Mouse (Mus musculus) MEL (cell line): Measurements from ENCODE around the gene Khdrbs2. TPM values are rescaled to one million over a fixed set of nuclear protein-coding genes. Genes with fewer than 3 reads are reported as not detected.

Experiments
- DNase-seq: peaks from one replicate; pipeline ENCODE4 v3.0.0; 2011; ENCODE audit warnings: low read depth, low spot score
- H3K27ac ChIP-seq: 2 replicates; pipeline ENCODE4 v1.5.1; 2012; ENCODE audit warnings: low read depth, mild to moderate bottlenecking, control low read depth, low read length, moderate library complexity; ENCODE audit not compliant: control insufficient read depth
- H3K27me3 ChIP-seq, 2 experiments: fragments of 150-350 bp in 1 of 2; sonication (generic) in 1 of 2; 2 replicates each; pipeline ENCODE4 v1.6.1; 2012; ENCODE audit warnings: low read length in 2 of 2, mild to moderate bottlenecking in 2 of 2, improper control_type of control experiment in 1 of 2, moderate library complexity in 1 of 2; ENCODE audit not compliant: insufficient read depth in 2 of 2, control insufficient read depth in 1 of 2
- H3K36me3 ChIP-seq, 2 experiments: 2 replicates each; pipeline ENCODE4 v1.6.1; 2012 to 2014; ENCODE audit warnings: low read length in 2 of 2, improper control_type of control experiment in 1 of 2, inconsistent platforms in 1 of 2, mild to moderate bottlenecking in 1 of 2; ENCODE audit not compliant: insufficient read depth in 2 of 2, control insufficient read depth in 1 of 2
- H3K4me1 ChIP-seq, 2 experiments: fragments of 150-350 bp in 1 of 2; sonication (generic) in 1 of 2; 2 replicates each; pipeline ENCODE4 v1.6.1; 2012; ENCODE audit warnings: low read length in 2 of 2, improper control_type of control experiment in 1 of 2, mild to moderate bottlenecking in 1 of 2; ENCODE audit not compliant: insufficient read depth in 2 of 2, control insufficient read depth in 1 of 2
- H3K4me3 ChIP-seq, 2 experiments: fragments of 150-350 bp in 1 of 2; sonication (generic) in 1 of 2; 2 replicates each; pipeline ENCODE4 v1.5.1; 2012; ENCODE audit warnings: low read depth in 2 of 2, low read length in 2 of 2, mild to moderate bottlenecking in 2 of 2, moderate library complexity in 2 of 2, control low read depth in 1 of 2, improper control_type of control experiment in 1 of 2; ENCODE audit not compliant: control insufficient read depth in 1 of 2, insufficient read depth in 1 of 2
- H3K79me2 ChIP-seq: 2 replicates; pipeline ENCODE4 v1.6.1; 2012; ENCODE audit warnings: mild to moderate bottlenecking, low read length, moderate library complexity; ENCODE audit not compliant: control insufficient read depth, poor library complexity, insufficient read depth
- H3K9ac ChIP-seq: 2 replicates; pipeline ENCODE4 v1.6.1; 2012; ENCODE audit warnings: low read depth, mild to moderate bottlenecking, control low read depth, low read length, moderate library complexity; ENCODE audit not compliant: control insufficient read depth, poor library complexity, severe bottlenecking
- H3K9me3 ChIP-seq: fragments of 150-350 bp; sonication (generic); replicated peaks from 2 replicates; pipeline ENCODE4 v1.6.1; 2012; ENCODE audit warnings: mild to moderate bottlenecking, low read length, improper control_type of control experiment, moderate library complexity; ENCODE audit not compliant: insufficient read depth
- CTCF ChIP-seq, 3 experiments: IDR thresholded peaks in 2 of 3; conservative IDR thresholded peaks in 1 of 3; 2 replicates each; pipeline ENCODE4 v1.5.1; 2011 to 2012; ENCODE audit warnings: low read length in 3 of 3, low read depth in 2 of 3, mild to moderate bottlenecking in 2 of 3, improper control_type of control experiment in 1 of 3, inconsistent platforms in 1 of 3, mixed read lengths in 1 of 3, moderate library complexity in 1 of 3; ENCODE audit not compliant: control insufficient read depth in 1 of 3, insufficient read depth in 1 of 3, poor library complexity in 1 of 3, severe bottlenecking in 1 of 3
- E2F4 ChIP-seq: IDR thresholded peaks from 2 replicates; pipeline ENCODE4 v1.6.1; 2011; ENCODE audit warnings: low read depth, low read length, improper control_type of control experiment, borderline replicate concordance
- EP300 ChIP-seq, 2 experiments: IDR thresholded peaks; 2 replicates each; pipeline ENCODE4 v1.6.1; 2011; ENCODE audit warnings: improper control_type of control experiment in 2 of 2, low read length in 2 of 2, low read depth in 1 of 2, mild to moderate bottlenecking in 1 of 2
- KAT2A ChIP-seq: conservative IDR thresholded peaks from 2 replicates; pipeline ENCODE4 v1.6.1; 2012; ENCODE audit warnings: low read depth, low read length, improper control_type of control experiment, inconsistent platforms
- MAX ChIP-seq: IDR thresholded peaks from 2 replicates; pipeline ENCODE4 v1.6.1; 2011; ENCODE audit warnings: low read length, improper control_type of control experiment
- MAZ ChIP-seq: IDR thresholded peaks from 2 replicates; pipeline ENCODE4 v1.6.1; 2012; ENCODE audit warnings: low read depth, mild to moderate bottlenecking, inconsistent platforms, low read length, improper control_type of control experiment
- MXI1 ChIP-seq: IDR thresholded peaks from 2 replicates; pipeline ENCODE4 v1.6.1; 2011; ENCODE audit warnings: mild to moderate bottlenecking, low read depth, low read length, improper control_type of control experiment
- MYB ChIP-seq: IDR thresholded peaks from 2 replicates; pipeline ENCODE4 v1.6.1; 2011; ENCODE audit warnings: mild to moderate bottlenecking, low read depth, low read length, improper control_type of control experiment
- MYC ChIP-seq: IDR thresholded peaks from 2 replicates; pipeline ENCODE4 v1.6.1; 2011; ENCODE audit warnings: low read depth, mild to moderate bottlenecking, low read length, improper control_type of control experiment, moderate library complexity
- NELFE ChIP-seq: IDR thresholded peaks from 2 replicates; pipeline ENCODE4 v1.6.1; 2011; ENCODE audit warnings: low read depth, low read length, improper control_type of control experiment
- NRF1 ChIP-seq: IDR thresholded peaks from 2 replicates; pipeline ENCODE4 v1.6.1; 2014; ENCODE audit warnings: low read depth, mild to moderate bottlenecking, inconsistent platforms, low read length, improper control_type of control experiment, moderate library complexity; ENCODE audit not compliant: poor library complexity, insufficient read depth, severe bottlenecking
- POLR2A ChIP-seq, 2 experiments: IDR thresholded peaks; 2 replicates each; pipeline ENCODE4 v1.6.1; 2011 to 2012; ENCODE audit warnings: low read length in 2 of 2, mild to moderate bottlenecking in 2 of 2, control low read depth in 1 of 2, improper control_type of control experiment in 1 of 2, low read depth in 1 of 2, moderate library complexity in 1 of 2; ENCODE audit not compliant: control insufficient read depth in 1 of 2, insufficient read depth in 1 of 2, poor library complexity in 1 of 2
- POLR2AphosphoS5 ChIP-seq: IDR thresholded peaks from 2 replicates; pipeline ENCODE4 v1.6.1; 2012; ENCODE audit warnings: low read depth, borderline replicate concordance, mild to moderate bottlenecking, inconsistent platforms, low read length, moderate library complexity, mixed read lengths
- SIN3A ChIP-seq: IDR thresholded peaks from 2 replicates; pipeline ENCODE4 v1.6.1; 2012; ENCODE audit warnings: low read length, improper control_type of control experiment, inconsistent platforms
- SMC3 ChIP-seq: IDR thresholded peaks from 2 replicates; pipeline ENCODE4 v1.6.1; 2011; ENCODE audit warnings: low read depth, low read length, improper control_type of control experiment
- TAL1 ChIP-seq: IDR thresholded peaks from 2 replicates; pipeline ENCODE4 v1.6.1; 2012; ENCODE audit warnings: mild to moderate bottlenecking, inconsistent platforms, low read length, moderate library complexity, mixed read lengths
- TBP ChIP-seq: IDR thresholded peaks from 2 replicates; pipeline ENCODE4 v1.8.0; 2011; ENCODE audit warnings: low read depth, low read length, improper control_type of control experiment
- TCF12 ChIP-seq: IDR thresholded peaks from 2 replicates; pipeline ENCODE4 v1.6.1; 2014; ENCODE audit warnings: low read depth, mild to moderate bottlenecking, inconsistent platforms, low read length, improper control_type of control experiment, moderate library complexity
- UBTF ChIP-seq: IDR thresholded peaks from 2 replicates; pipeline ENCODE4 v1.6.1; 2012; ENCODE audit warnings: low read depth, mild to moderate bottlenecking, inconsistent platforms, low read length, improper control_type of control experiment, moderate library complexity, borderline replicate concordance; ENCODE audit not compliant: insufficient read depth
- USF1 ChIP-seq: IDR thresholded peaks from 2 replicates; pipeline ENCODE4 v1.6.1; 2014; ENCODE audit warnings: low read depth, mild to moderate bottlenecking, inconsistent platforms, low read length, improper control_type of control experiment, moderate library complexity
- ZC3H11A ChIP-seq: IDR thresholded peaks from 2 replicates; pipeline ENCODE4 v1.6.1; 2012; ENCODE audit warnings: low read depth, mild to moderate bottlenecking, inconsistent platforms, low read length, improper control_type of control experiment
- ZKSCAN1 ChIP-seq: IDR thresholded peaks from 2 replicates; pipeline ENCODE4 v1.6.1; 2012; ENCODE audit warnings: low read depth, mild to moderate bottlenecking, inconsistent platforms, low read length, improper control_type of control experiment, moderate library complexity
- polyA plus RNA-seq, 2 experiments: library from polyadenylated mRNA; stranded (reverse) in 1 of 2; unstranded in 1 of 2; fragments of >175 nt in 1 of 2; fragments of >200 nt in 1 of 2; gene quantifications; 2 replicates each; pipeline versions ENCODE4 v1.2.1 to v1.2.4; 2012; ENCODE audit warnings: low replicate concordance in 2 of 2, low read depth in 1 of 2; ENCODE audit not compliant: insufficient read length in 2 of 2, insufficient read depth in 1 of 2, missing spikeins in 1 of 2
- total RNA-seq: library from RNA; depleted of rRNA; stranded (reverse); fragments of 300-350 nt; gene quantifications from 2 replicates; pipeline ENCODE4 v1.2.3, GENCODE M21; 2012

Gene Khdrbs2
- total and polyA plus RNA-seq, 3 experiments: not detected

- no peak for TF ChIP-seq POLR2A (IDR thresholded peaks at IDR 0.05; ENCODE audit: control insufficient read depth in 1 of 2, insufficient read depth in 1 of 2, low read depth in 1 of 2, low read length in 2 of 2, poor library complexity in 1 of 2)
- no peak for TF ChIP-seq TAL1
- no peak for TF ChIP-seq MAX
- no peak for TF ChIP-seq POLR2AphosphoS5
- TF ChIP-seq CTCF (IDR thresholded peaks at IDR 0.05 in 2 of 3, conservative IDR thresholded peaks at IDR 0.05 in 1 of 3; ENCODE audit: control insufficient read depth in 1 of 3, insufficient read depth in 1 of 3, low read depth in 2 of 3, low read length in 3 of 3, poor library complexity in 1 of 3, severe bottlenecking in 1 of 3): no peak
- TF ChIP-seq UBTF: no peak
- TF ChIP-seq SIN3A: no peak
- TF ChIP-seq MYB: no peak
- no peak for TF ChIP-seq ZKSCAN1
- TF ChIP-seq USF1: no peak
- TF ChIP-seq NELFE: no peak
- TF ChIP-seq NRF1: no peak
- no peak for TF ChIP-seq TBP
- no peak for TF ChIP-seq MAZ
- TF ChIP-seq MYC: no peak
- H3K9ac ChIP-seq: no peak overlapping the region
- no peaks in the 10 kb centered on the region for H3K9me3 ChIP-seq
- no peak overlapping the region for H3K27ac ChIP-seq
- no peak for DNase-seq
- H3K4me1 ChIP-seq: no peaks in the 10 kb centered on the region
- H3K4me3 ChIP-seq: no peak overlapping the region
- no peaks in the 10 kb centered on the region for H3K27me3 ChIP-seq
- no peaks in the 10 kb centered on the region for H3K36me3 ChIP-seq
- H3K79me2 ChIP-seq: no peaks in the 10 kb centered on the region
These were observed 260.6 kb downstream of the Khdrbs2 start for GRCm38 (mm10) chr1:32433118-32433517.

GRCm38 (mm10) chr1:32443927-32444326, 271.4 kb downstream of the Khdrbs2 start:
- no peaks in the 10 kb centered on the region for H3K9me3 ChIP-seq
- H3K27me3 ChIP-seq: no peaks in the 10 kb centered on the region
- H3K9ac ChIP-seq: no peak overlapping the region
- H3K79me2 ChIP-seq: no peaks in the 10 kb centered on the region
- DNase-seq: no peak
- no peaks in the 10 kb centered on the region for H3K4me1 ChIP-seq
- H3K4me3 ChIP-seq: no peak overlapping the region
- no peaks in the 10 kb centered on the region for H3K36me3 ChIP-seq
- TF ChIP-seq EP300 (IDR thresholded peaks at IDR 0.05; ENCODE audit: low read depth in 1 of 2, low read length in 2 of 2): no peak
- TF ChIP-seq MXI1: no peak
- TF ChIP-seq TCF12: no peak
- TF ChIP-seq E2F4: no peak
- no peak for TF ChIP-seq SMC3
- TF ChIP-seq ZC3H11A: no peak
- no peak for TF ChIP-seq KAT2A
- TF ChIP-seq UBTF: no peak
- no peak overlapping the region for H3K27ac ChIP-seq
